Mouse (Mus musculus) thymus, adult 18-20 months (tissue): ENCODE results near the gene Cpsf3.

Experiments
- DNase-seq, 2 experiments: peaks; one replicate each; pipeline ENCODE4 v3.0.0; 2022; ENCODE audit warnings: mixed read lengths in 2 of 2

Gene Cpsf3

DNA sequence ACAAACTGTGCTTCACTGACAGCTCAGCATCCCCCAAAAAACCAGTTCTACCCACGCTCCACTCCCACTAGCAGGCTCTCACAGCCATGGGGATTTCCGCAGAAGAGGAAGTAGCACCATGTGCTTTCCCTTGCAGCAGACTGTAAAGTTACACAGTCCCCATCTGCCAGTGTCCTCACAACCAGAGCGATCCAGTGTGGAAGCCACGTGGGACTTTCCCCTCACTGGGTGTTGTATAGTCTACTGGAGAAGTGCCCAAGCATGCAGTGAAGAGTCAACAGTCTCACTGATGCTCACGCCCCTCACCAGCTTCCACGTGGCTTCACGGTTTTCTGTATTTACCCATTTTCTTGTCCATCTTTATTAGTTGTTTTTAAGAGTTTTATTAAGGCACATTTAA, 50.7 kb downstream of the Cpsf3 start:
- peak in 1 of 2 experiments; percentile 34 for DNase-seq

DNA sequence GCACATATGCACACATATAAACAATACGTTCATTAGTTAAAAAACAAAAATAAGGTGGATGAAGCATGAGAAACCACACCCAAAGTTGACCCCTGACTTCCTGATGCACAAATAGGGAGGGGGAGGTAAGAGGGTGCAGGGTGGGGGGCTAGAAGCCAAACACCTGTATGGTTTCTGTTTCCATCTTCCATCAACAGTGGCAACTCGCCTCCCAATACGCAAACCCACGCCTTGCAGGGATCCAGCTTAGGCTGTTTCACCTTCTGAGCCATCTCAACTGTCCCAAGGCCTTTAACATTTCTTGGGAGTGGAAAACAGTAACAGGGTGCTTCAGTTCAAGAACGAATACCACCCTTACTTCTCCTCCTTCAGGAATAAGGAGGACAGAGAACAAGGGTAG, 52.0 kb downstream of the Cpsf3 start:
- DNase-seq: no peak

GRCm38 (mm10) chr12:21340674-21341073, 55.5 kb downstream of the Cpsf3 start:
- DNase-seq: no peak

GRCm38 (mm10) chr12:21346972-21347371, 61.8 kb downstream of the Cpsf3 start:
- no peak for DNase-seq

DNA sequence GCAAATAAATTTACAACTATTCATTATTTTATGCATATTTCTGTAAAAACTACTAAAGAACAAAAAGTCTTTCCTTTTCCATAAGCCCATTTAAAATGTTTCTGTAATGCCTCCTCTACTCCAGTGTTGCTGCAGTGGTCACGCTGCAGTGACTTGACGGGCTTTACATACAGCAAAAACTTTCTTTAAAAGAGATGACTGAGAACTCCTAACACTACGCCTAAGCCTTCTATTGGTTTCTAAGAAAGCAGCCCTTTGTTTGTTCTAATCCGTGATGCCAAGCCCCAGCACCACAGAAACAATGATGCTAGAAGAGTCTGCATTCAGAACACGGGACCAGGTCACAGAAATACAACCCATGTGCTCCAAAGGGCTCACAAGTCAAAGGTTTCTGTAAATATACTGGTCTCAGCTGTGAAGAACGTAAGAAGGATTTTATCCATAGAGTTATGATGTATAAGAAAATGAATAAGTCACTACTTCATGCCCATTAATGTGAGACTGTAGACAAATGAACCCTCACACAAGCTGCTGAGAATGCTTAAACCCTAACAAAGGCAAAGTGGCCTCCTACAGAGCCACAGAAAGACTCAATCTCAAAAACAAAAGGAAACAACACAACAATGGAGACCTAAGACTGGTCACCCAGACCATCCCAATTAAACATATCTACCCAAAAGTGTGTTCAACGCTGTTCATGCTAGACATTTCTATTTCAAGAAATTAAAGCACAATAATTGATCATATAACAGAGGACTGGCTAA, 65.1 kb downstream of the Cpsf3 start:
- DNase-seq: no peak

DNA sequence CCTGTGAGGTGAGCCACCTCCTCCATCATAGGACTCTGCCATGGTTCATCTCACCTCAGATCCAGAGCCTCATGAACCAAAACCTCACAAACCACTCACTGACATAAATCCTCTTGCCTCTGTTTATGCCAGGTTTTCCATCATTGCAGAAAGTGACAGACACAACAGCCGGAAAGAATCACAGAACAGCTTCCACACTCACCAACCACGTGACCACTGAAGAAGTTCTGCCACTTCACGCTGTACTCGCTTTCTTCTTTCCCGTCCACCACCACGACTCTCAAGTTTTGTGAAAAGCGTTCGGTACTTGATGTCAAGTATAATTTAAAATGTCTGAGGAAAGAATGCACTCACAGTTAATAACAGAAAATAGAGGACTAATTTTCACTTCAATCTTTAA, 68.5 kb downstream of the Cpsf3 start:
- DNase-seq: no peak

GRCm38 (mm10) chr12:21362686-21363085, 77.5 kb downstream of the Cpsf3 start:
- no peak for DNase-seq

DNA sequence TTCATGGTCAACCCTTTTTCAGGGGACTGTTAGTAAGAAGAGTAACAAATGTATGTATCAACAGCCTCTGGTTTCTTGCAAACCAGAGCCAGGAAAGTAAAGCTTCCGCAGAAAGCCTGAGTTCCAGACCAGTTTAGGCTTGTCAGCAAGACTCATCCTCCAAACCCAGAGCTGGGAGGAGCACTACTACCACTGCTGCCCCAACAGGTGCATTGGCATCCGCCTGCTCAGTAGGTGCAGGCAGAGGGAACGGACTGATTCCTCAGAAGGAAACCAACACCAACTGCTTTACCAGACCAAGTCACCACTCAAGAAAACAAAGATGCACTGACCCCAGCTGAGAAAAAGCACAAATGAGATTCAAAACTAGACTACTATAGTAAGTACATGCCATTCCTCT, 78.0 kb downstream of the Cpsf3 start:
- DNase-seq: no peak
